Mouse (Mus musculus) lung, postnatal 0 days (tissue): Measurements from ENCODE around the gene Hsd17b11.

Experiments
- CTCF ChIP-seq: IDR thresholded peaks from 2 replicates; pipeline ENCODE4 v1.5.1; 2016; ENCODE audit warnings: antibody characterized with exemption, mild to moderate bottlenecking
- EP300 ChIP-seq: IDR thresholded peaks from 2 replicates; pipeline ENCODE4 v1.6.1; 2016; ENCODE audit warnings: antibody characterized with exemption, mild to moderate bottlenecking, control low read depth

GRCm38 (mm10) chr5:104007801-104008200 lies 13.9 kb downstream of the Hsd17b11 start:
- TF ChIP-seq EP300 (no peak), CTCF (no peak)
